Mouse (Mus musculus) lung, adult 2 months (tissue): ENCODE measurements at regions not wholly inside any gene's neighbourhood (a gene's known extent, or its start where the extent isn't known, plus 50 kb on each side); places are given as distances from the start of the nearest gene placed in this dataset.

ENCODE experiments used
- CTCF ChIP-seq: fragments of 200-500 bp; IDR thresholded peaks from 2 replicates; pipeline ENCODE4 v1.5.1; 2011; ENCODE audit warnings: mild to moderate bottlenecking, low read length, control low read depth; ENCODE audit not compliant: insufficient read depth
- POLR2A ChIP-seq: fragments of 200-500 bp; IDR thresholded peaks from 2 replicates; pipeline ENCODE4 v1.6.1; 2011; ENCODE audit warnings: low read depth, mild to moderate bottlenecking, control low read depth, low read length, borderline replicate concordance; ENCODE audit errors: extremely low read depth

GRCm38 (mm10) chr9:113026096-113026903, 681.8 kb downstream of the Pdcd6ip start:
- TF ChIP-seq CTCF, result no peak
- no peak for TF ChIP-seq POLR2A
